Mouse (Mus musculus): ENCODE data around the gene Gabarapl1.
A peak's percentile ranks its signal among the peaks of the same experiment; 100 is the strongest.
"Not testable (repeated sequence)": the region's sequence is repeated elsewhere in the genome, so short reads cannot be mapped to it uniquely, and the experiment has no call there.

Gabarapl1 gene

GRCm38 (mm10) chr6:129532942-129533860 lies at the start of gene Gabarapl1:
TSS of gene Gabarapl1 (plus strand) at chr6:129533160.
- peak; percentile 76 for DNase-seq

- DNase-seq, result no peak
These were observed 38.0 kb upstream of the Gabarapl1 start for GRCm38 (mm10) chr6:129494924-129495323.

GRCm38 (mm10) chr6:129497345-129498218 lies 35.4 kb upstream of the Gabarapl1 start:
- no peak for DNase-seq

GRCm38 (mm10) chr6:129499516-129499915 lies 33.4 kb upstream of the Gabarapl1 start:
- not testable (repeated sequence) for DNase-seq

DNA sequence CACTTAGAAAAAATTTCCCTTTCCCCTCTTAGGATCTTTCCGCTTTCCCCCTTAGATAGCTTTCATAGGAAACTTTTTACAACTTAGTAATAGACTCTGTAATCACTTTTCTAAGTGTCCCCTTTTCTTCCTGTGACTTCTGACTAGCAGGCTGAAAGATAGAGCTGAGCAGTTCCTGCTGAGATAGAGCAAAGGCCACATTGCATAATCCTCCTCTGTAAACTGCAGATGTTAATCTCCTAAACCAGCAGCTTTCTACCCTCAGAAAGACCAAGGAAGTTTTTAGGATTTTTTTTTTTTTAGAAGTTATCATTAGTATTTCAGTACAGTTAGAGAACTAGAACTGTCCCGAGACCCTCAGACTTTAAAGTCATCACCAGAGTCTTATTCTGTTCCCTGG lies 29.5 kb upstream of the Gabarapl1 start:
- no peak for DNase-seq

- no peak for DNase-seq
These were observed 25.9 kb upstream of the Gabarapl1 start, which contains the start of gene Olr1 for GRCm38 (mm10) chr6:129507024-129507423. TSS of gene Olr1 (minus strand) at chr6:129507165.

GRCm38 (mm10) chr6:129510120-129510911 lies 22.6 kb upstream of the Gabarapl1 start:
- DNase-seq, result no peak

DNA sequence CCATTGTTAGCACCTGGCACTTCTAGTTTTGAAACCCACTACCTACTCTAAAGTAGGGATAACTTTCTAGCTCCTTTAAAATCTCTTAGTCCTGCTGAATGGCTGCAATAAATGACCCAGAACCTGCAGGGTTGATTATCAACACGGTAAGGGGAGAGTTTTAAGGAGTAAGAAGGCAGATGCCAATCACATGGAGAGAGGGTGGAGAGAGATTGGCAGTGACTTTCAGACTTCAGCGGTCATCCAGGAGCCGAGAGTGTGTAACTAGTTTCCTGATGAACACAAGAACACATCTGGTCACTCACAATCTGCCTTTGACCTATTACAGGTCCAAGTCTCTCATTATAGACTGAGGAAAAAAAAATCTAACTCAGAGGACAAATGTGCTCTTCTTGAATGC lies 20.6 kb upstream of the Gabarapl1 start, which contains the start of gene Tmem52b:
Tmem52b (plus strand) TSS at position 189 of the 400 bp plus-strand sequence.
- DNase-seq, result no peak

GRCm38 (mm10) chr6:129512868-129513267 lies 20.1 kb upstream of the Gabarapl1 start:
- DNase-seq, result no peak

DNA sequence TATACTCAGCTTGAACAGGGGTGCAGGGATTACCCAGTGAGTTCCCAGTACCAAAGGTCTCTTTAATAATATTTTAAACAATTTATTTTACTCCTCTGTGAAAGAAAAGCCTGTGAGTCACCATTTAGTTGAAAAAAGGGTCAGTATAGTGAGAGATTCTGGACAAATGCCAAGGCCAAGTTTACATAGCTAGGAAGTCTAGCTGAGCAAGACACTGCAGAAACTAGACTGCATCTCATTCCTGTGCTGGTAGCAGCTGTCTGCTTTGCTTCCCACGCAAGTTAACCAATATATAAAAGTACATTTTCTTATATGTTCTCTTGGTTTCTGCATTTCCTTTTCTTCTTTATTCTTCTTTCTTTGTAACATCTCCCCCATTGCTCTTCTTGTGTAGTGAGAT lies 19.6 kb upstream of the Gabarapl1 start:
- DNase-seq, result no peak

DNA sequence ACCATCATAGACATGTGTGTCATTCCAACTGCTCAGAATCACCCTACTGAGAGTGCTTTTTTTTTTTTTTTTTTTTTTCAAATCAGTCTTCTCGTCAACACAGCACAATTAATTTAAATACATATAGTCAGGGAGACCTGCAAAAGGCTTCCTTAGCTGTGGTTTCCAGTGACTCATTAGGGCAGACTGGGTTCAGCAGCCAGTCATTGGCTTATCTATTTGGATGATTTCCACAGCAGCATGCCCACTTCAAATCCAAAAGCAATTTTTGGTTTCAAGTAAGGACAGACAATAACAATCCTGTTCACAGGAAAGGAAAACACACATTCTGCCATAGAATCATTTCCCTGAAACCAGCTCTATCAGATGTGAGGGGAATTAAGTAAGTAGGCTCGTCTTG lies 18.6 kb upstream of the Gabarapl1 start:
- no peak for DNase-seq

GRCm38 (mm10) chr6:129515068-129515467 lies 17.9 kb upstream of the Gabarapl1 start:
- DNase-seq, result no peak

- no peak for DNase-seq
These were observed 16.6 kb upstream of the Gabarapl1 start for GRCm38 (mm10) chr6:129516388-129516787.

GRCm38 (mm10) chr6:129517752-129518408 lies 15.1 kb upstream of the Gabarapl1 start:
- DNase-seq, result no peak

GRCm38 (mm10) chr6:129526069-129526468 lies 6.9 kb upstream of the Gabarapl1 start:
- DNase-seq, result no peak

DNA sequence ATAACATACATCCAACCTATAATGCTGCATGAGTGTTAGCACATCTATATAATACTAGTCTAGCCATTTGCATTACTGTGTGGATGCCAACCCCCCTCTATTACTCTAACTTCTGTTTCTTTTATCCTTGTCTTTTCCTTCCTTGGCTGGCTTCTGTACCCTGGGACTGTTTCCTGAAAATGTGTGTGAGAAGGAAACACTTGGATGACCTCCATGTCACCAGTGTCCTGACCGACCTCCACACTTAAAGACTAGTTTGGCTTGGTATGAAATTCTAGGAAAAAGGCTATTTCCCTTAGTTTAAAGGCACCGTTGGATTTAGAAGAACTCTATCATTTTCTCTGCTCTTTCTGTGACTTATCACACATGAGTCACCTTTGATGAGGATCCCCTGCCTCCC lies 5.5 kb upstream of the Gabarapl1 start:
- DNase-seq, result no peak

DNA sequence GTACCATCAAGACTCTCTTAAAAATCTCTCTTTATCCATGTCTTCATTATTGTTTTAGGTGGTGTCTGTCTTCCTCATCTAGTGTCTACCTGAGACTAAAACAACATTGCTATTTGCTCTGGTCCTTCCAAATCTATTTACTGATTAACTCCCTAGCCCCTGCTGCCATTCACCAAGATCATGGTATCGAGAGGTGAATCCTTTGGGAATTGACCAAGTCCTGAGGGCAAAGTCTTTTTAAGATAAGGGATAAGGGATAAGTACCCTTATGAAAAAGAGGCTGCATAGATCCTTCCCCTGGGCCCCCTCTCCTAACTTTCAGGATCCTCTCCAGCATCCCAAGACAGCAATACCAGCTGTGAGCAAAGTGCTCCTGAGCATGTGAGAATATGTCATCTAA lies 3.4 kb upstream of the Gabarapl1 start:
- DNase-seq, result no peak

GRCm38 (mm10) chr6:129530261-129530660 lies 2.7 kb upstream of the Gabarapl1 start:
- no peak for DNase-seq

- peak; percentile 45 for DNase-seq
These were observed 411 bp upstream of the Gabarapl1 start for GRCm38 (mm10) chr6:129532556-129532941.

GRCm38 (mm10) chr6:129534057-129534456 lies 1.1 kb downstream of the Gabarapl1 start:
- DNase-seq, result peak; percentile 20

- DNase-seq, result no peak
These were observed 1.7 kb downstream of the Gabarapl1 start for GRCm38 (mm10) chr6:129534627-129535190.

DNA sequence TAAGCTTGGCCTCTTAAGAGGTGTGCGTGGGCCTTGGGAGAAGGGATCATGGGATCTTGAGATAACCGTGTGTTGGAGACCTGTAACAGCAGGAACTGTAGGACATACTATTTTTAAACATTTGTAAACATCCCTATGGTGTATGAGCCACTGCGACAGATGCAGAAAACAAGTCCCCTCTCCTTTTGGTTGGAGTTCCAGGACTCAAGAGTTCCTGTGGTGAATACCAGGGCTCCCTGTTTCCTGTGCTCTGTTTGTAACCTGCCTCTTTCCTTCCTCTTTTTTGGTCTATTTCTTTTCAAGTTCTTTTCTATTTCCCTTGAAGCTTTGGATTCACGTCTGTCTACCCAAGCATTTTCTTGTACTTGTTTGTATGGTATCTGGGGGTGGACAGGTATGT lies 2.8 kb downstream of the Gabarapl1 start:
- no peak for DNase-seq
